Mouse (Mus musculus) midbrain, embryonic 11.5 days (tissue): ENCODE measurements around the gene Setx. TPM values are rescaled to one million over a fixed set of nuclear protein-coding genes. Genes with fewer than 3 reads are reported as not detected.
"Not testable (repeated sequence)": the region's sequence is repeated elsewhere in the genome, so short reads cannot be mapped to it uniquely, and the experiment has no call there.

ENCODE experiments used
- ATAC-seq: fragments of 200-750 bp; cut with Nextera tagmentation; 2 replicates; pipeline ENCODE4 v1.8.0; 2017; ENCODE audit warnings: moderate TSS enrichment, moderate library complexity; ENCODE audit not compliant: low FRiP score
- DNase-seq: peaks from one replicate; pipeline ENCODE4 v3.0.0; 2015; ENCODE audit warnings: low spot score; ENCODE audit errors: missing footprints
- H3K27ac ChIP-seq: fragments of 300-500 bp; sonication (generic); 2 replicates; pipeline ENCODE4 v1.5.1; 2014; ENCODE audit warnings: low read depth, low read length
- H3K27me3 ChIP-seq: fragments of 300-500 bp; sonication (generic); 2 replicates; pipeline ENCODE4 v1.6.1; 2014; ENCODE audit warnings: mild to moderate bottlenecking, low read length, moderate library complexity, mixed read lengths; ENCODE audit not compliant: control insufficient read depth, insufficient read depth
- H3K36me3 ChIP-seq: fragments of 300-500 bp; sonication (generic); 2 replicates; pipeline ENCODE4 v1.6.1; 2014; ENCODE audit warnings: mild to moderate bottlenecking, low read length, moderate library complexity, mixed read lengths; ENCODE audit not compliant: control insufficient read depth, insufficient read depth
- H3K4me1 ChIP-seq: fragments of 300-500 bp; sonication (generic); 2 replicates; pipeline ENCODE4 v1.6.1; 2014; ENCODE audit warnings: low read length; ENCODE audit not compliant: control insufficient read depth, insufficient read depth
- H3K4me2 ChIP-seq: fragments of 300-500 bp; sonication (generic); 2 replicates; pipeline ENCODE4 v1.6.1; 2014; ENCODE audit warnings: mild to moderate bottlenecking, moderate library complexity
- H3K4me3 ChIP-seq: fragments of 300-500 bp; sonication (generic); 2 replicates; pipeline ENCODE4 v1.5.1; 2014; ENCODE audit warnings: low read depth, low read length
- H3K9ac ChIP-seq: fragments of 300-500 bp; sonication (generic); 2 replicates; pipeline ENCODE4 v1.6.1; 2014; ENCODE audit warnings: low read length
- H3K9me3 ChIP-seq: fragments of 300-500 bp; sonication (generic); 2 replicates; pipeline ENCODE4 v1.6.1; 2016; ENCODE audit warnings: low read length; ENCODE audit not compliant: control insufficient read depth
- WGBS: fragments of 180-500 bp; shearing (Covaris S2); extraction: QIAGEN DNeasy Blood & Tissue Kit; methylation state at CpG from one replicate; pipeline ENCODE4 v1.1.7; 2014; 5-methylcytosine and 5-hydroxymethylcytosine counted together
- polyA plus RNA-seq: library from polyadenylated mRNA; unstranded; fragments of >200 nt; fragmentation: Nextera tagmentation; extraction: Ambion mirVana; gene quantifications from 2 replicates; pipeline ENCODE4 v1.2.1, GENCODE M21; 2014

The Setx gene
- polyA plus RNA-seq, 1 experiment from 2014 or later, result 11.2 TPM

GRCm38 (mm10) chr2:29097465-29097864, 26.5 kb upstream of the Setx start:
- no peak overlapping the region for H3K9ac ChIP-seq
- no peak for ATAC-seq
- no peak overlapping the region for H3K27ac ChIP-seq
- no peak overlapping the region for H3K4me3 ChIP-seq
- no peaks in the 10 kb centered on the region for H3K27me3 ChIP-seq
- DNase-seq, result no peak
- WGBS, result 76% methylated on average over 3 of the region's 3 CpGs
- no peaks in the 10 kb centered on the region for H3K36me3 ChIP-seq
- no peaks in the 10 kb centered on the region for H3K4me1 ChIP-seq
- no peak overlapping the region for H3K4me2 ChIP-seq
- H3K9me3 ChIP-seq, result no peaks in the 10 kb centered on the region

- H3K36me3 ChIP-seq, H3K4me1 ChIP-seq, H3K9me3 ChIP-seq, ATAC-seq, H3K4me3 ChIP-seq, DNase-seq, H3K27me3 ChIP-seq, H3K9ac ChIP-seq, H3K4me2 ChIP-seq, H3K27ac ChIP-seq: not testable (repeated sequence)
- 97% methylated on average over 5 of the region's 5 CpGs for WGBS
Observed at GRCm38 (mm10) chr2:29097955-29098354, 26.0 kb upstream of the Setx start.

- Histone ChIP-seq H3K9ac (no peak overlapping the region), H3K4me2 (no peak overlapping the region), H3K27ac (no peak overlapping the region), H3K27me3 (no peaks in the 10 kb centered on the region), H3K4me3 (no peak overlapping the region), H3K9me3 (no peaks in the 10 kb centered on the region), H3K4me1 (no peaks in the 10 kb centered on the region), H3K36me3 (no peaks in the 10 kb centered on the region)
- ATAC-seq (no peak), DNase-seq (no peak)
- 84% methylated on average over 8 of the region's 8 CpGs for WGBS
Observed at GRCm38 (mm10) chr2:29098786-29099185, 25.2 kb upstream of the Setx start.

DNA sequence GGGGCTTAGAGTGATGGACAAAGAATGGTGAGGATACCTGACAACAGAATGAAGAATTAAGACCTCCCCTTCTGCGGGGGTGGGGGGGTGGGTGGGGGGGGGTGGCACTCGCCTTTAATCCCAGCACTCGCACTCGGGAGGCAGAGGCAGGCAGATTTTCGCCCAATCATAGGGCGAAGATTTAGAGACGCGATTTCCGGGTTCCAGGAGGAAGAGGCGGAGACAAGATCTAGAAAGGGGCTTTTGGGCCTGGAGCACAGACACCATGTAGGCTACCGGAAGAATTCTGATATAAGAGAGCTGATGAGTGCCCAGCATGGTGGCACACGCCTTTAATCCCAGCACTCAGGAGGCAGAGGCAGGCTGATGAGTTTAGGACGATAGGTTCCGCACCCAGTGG, 24.3 kb upstream of the Setx start:
- H3K4me1 ChIP-seq, result no peaks in the 10 kb centered on the region
- no peaks in the 10 kb centered on the region for H3K36me3 ChIP-seq
- no peak for DNase-seq
- H3K4me2 ChIP-seq, result no peak overlapping the region
- no peaks in the 10 kb centered on the region for H3K27me3 ChIP-seq
- no peak for ATAC-seq
- no peaks in the 10 kb centered on the region for H3K9me3 ChIP-seq
- H3K4me3 ChIP-seq, result no peak overlapping the region
- H3K9ac ChIP-seq, result no peak overlapping the region
- no peak overlapping the region for H3K27ac ChIP-seq
- WGBS, result 88% methylated on average over 14 of the region's 14 CpGs

- no peak for DNase-seq
- ATAC-seq, result no peak
- 79% methylated on average over 7 of the region's 7 CpGs for WGBS
- no peak overlapping the region for H3K4me2 ChIP-seq
- no peaks in the 10 kb centered on the region for H3K27me3 ChIP-seq
- no peak overlapping the region for H3K27ac ChIP-seq
- H3K4me3 ChIP-seq, result no peak overlapping the region
- H3K36me3 ChIP-seq, result no peaks in the 10 kb centered on the region
- no peak overlapping the region for H3K9ac ChIP-seq
- no peaks in the 10 kb centered on the region for H3K4me1 ChIP-seq
- H3K9me3 ChIP-seq, result no peaks in the 10 kb centered on the region
Observed at GRCm38 (mm10) chr2:29100822-29101534, 23.0 kb upstream of the Setx start.

- H3K4me1 ChIP-seq, H3K27me3 ChIP-seq, H3K9me3 ChIP-seq, H3K4me2 ChIP-seq, DNase-seq, H3K27ac ChIP-seq, H3K4me3 ChIP-seq, H3K36me3 ChIP-seq, ATAC-seq, H3K9ac ChIP-seq: not testable (repeated sequence)
- 85% methylated on average over 9 of the region's 10 CpGs for WGBS
Observed at GRCm38 (mm10) chr2:29102416-29103377, 21.3 kb upstream of the Setx start.

GRCm38 (mm10) chr2:29120969-29121368, 3.0 kb upstream of the Setx start:
- no peak for ATAC-seq
- no peak overlapping the region for H3K4me2 ChIP-seq
- no peaks in the 10 kb centered on the region for H3K9me3 ChIP-seq
- no peak overlapping the region for H3K27ac ChIP-seq
- no peaks in the 10 kb centered on the region for H3K27me3 ChIP-seq
- DNase-seq, result no peak
- peaks cover under 1% of the 10 kb centered on the region for H3K4me1 ChIP-seq
- no peak overlapping the region for H3K9ac ChIP-seq
- H3K4me3 ChIP-seq, result no peak overlapping the region
- H3K36me3 ChIP-seq, result no peaks in the 10 kb centered on the region

GRCm38 (mm10) chr2:29122446-29122845, 1.5 kb upstream of the Setx start:
- H3K9ac ChIP-seq, result no peak overlapping the region
- ATAC-seq (no peak), DNase-seq (no peak)
- H3K27ac ChIP-seq, result no peak overlapping the region
- no peaks in the 10 kb centered on the region for H3K27me3 ChIP-seq
- H3K4me2 ChIP-seq, result no peak overlapping the region
- 81% methylated on average over 3 of the region's 3 CpGs for WGBS
- no peak overlapping the region for H3K4me3 ChIP-seq
- no peaks in the 10 kb centered on the region for H3K36me3 ChIP-seq
- peaks cover 5% of the 10 kb centered on the region for H3K4me1 ChIP-seq
- H3K9me3 ChIP-seq, result no peaks in the 10 kb centered on the region

- peak overlapping the region; percentile 77 for H3K4me2 ChIP-seq
- ATAC-seq (no peak), DNase-seq (no peak)
- H3K36me3 ChIP-seq, result no peaks in the 10 kb centered on the region; the same call in 1 of the 2 replicates
- H3K9ac ChIP-seq, result peak overlapping the region; percentile 14
- WGBS, result under 1% methylated on average over 23 of the region's 24 CpGs
- H3K4me1 ChIP-seq, result peaks cover 5% of the 10 kb centered on the region
- H3K27ac ChIP-seq, result no peak overlapping the region
- peak overlapping the region; percentile 71 for H3K4me3 ChIP-seq
- H3K27me3 ChIP-seq, result no peaks in the 10 kb centered on the region
- no peaks in the 10 kb centered on the region for H3K9me3 ChIP-seq
Observed at GRCm38 (mm10) chr2:29124571-29124935, 572 bp downstream of the Setx start.
